Mouse (Mus musculus) bone marrow macrophage, adult 2 months (primary cell): ENCODE measurements at regions not wholly inside any gene's neighbourhood (a gene's known extent, or its start where the extent isn't known, plus 50 kb on each side); places are given as distances from the start of the nearest gene placed in this dataset.

Source experiments
- CTCF ChIP-seq: IDR thresholded peaks from 2 replicates; pipeline ENCODE4 v1.5.1; 2012; ENCODE audit warnings: low read depth, mild to moderate bottlenecking, low read length, moderate library complexity
- POLR2A ChIP-seq: IDR thresholded peaks from 2 replicates; pipeline ENCODE4 v1.6.1; 2012; ENCODE audit warnings: mild to moderate bottlenecking, low read depth, low read length, borderline replicate concordance

GRCm38 (mm10) chr16:93448124-93448523 is 155.7 kb downstream of the Setd4 start:
- no peak for TF ChIP-seq CTCF
- no peak for TF ChIP-seq POLR2A
